Mouse (Mus musculus) erythroblast, embryonic 14.5 days (primary cell): Measurements from ENCODE around the gene Cog7. TPM values are rescaled to one million over a fixed set of nuclear protein-coding genes. Genes with fewer than 3 reads are reported as not detected.

Experiments used
- H3K27me3 ChIP-seq: 2 replicates; pipeline ENCODE4 v1.6.1; 2012; ENCODE audit warnings: inconsistent platforms; ENCODE audit not compliant: control insufficient read depth
- H3K36me3 ChIP-seq: 2 replicates; pipeline ENCODE4 v1.6.1; 2012; ENCODE audit warnings: mild to moderate bottlenecking, inconsistent platforms; ENCODE audit not compliant: control insufficient read depth
- H3K4me1 ChIP-seq: 2 replicates; pipeline ENCODE4 v1.6.1; 2012; ENCODE audit warnings: inconsistent platforms; ENCODE audit not compliant: control insufficient read depth
- H3K4me3 ChIP-seq: replicated peaks from 2 replicates; pipeline ENCODE3; 2012; ENCODE audit warnings: moderate library complexity, mild to moderate bottlenecking, inconsistent platforms
- H3K9me3 ChIP-seq: 2 replicates; pipeline ENCODE4 v1.6.1; 2012; ENCODE audit warnings: low read length, inconsistent platforms, mixed read lengths; ENCODE audit not compliant: control insufficient read depth
- GATA1 ChIP-seq: IDR thresholded peaks from 2 replicates; pipeline ENCODE4 v1.6.1; 2012; ENCODE audit warnings: low read length, inconsistent platforms, mixed read lengths
- TAL1 ChIP-seq: IDR thresholded peaks from 3 replicates; pipeline ENCODE4 v1.6.1; 2012; ENCODE audit warnings: low read length, inconsistent platforms, mixed read lengths
- polyA plus RNA-seq: library from polyadenylated mRNA; stranded (reverse); fragments of >175 nt; gene quantifications from 2 replicates; pipeline ENCODE4 v1.2.3, GENCODE M21; 2012

Cog7 gene
- polyA plus RNA-seq, 1 experiment: 0.47 TPM

GRCm38 (mm10) chr7:121924361-121924760, 57.1 kb downstream of the Cog7 start:
- H3K9me3 ChIP-seq: no peaks in the 10 kb centered on the region
- H3K27me3 ChIP-seq: no peaks in the 10 kb centered on the region
- no peaks in the 10 kb centered on the region for H3K4me1 ChIP-seq
- TF ChIP-seq TAL1: no peak
- no peak for TF ChIP-seq GATA1
- no peak overlapping the region for H3K4me3 ChIP-seq
- peaks cover 51% of the 10 kb centered on the region for H3K36me3 ChIP-seq

- TF ChIP-seq TAL1 (no peak), GATA1 (no peak)
- no peaks in the 10 kb centered on the region for H3K27me3 ChIP-seq
Observed at GRCm38 (mm10) chr7:121913944-121914343, 67.6 kb downstream of the Cog7 start.

GRCm38 (mm10) chr7:121912250-121912649, 69.3 kb downstream of the Cog7 start:
- Histone ChIP-seq H3K9me3 (no peaks in the 10 kb centered on the region), H3K4me3 (no peak overlapping the region), H3K36me3 (no peaks in the 10 kb centered on the region), H3K27me3 (no peaks in the 10 kb centered on the region), H3K4me1 (no peaks in the 10 kb centered on the region)
- TF ChIP-seq GATA1 (no peak), TAL1 (no peak)

More at GRCm38 (mm10) chr7:121913944-121914343, 67.6 kb downstream of the Cog7 start:
- Histone ChIP-seq H3K4me3 (no peak overlapping the region), H3K36me3 (no peaks in the 10 kb centered on the region), H3K9me3 (no peaks in the 10 kb centered on the region), H3K4me1 (no peaks in the 10 kb centered on the region)

GRCm38 (mm10) chr7:121906879-121907278, 74.6 kb downstream of the Cog7 start:
- TF ChIP-seq GATA1: no peak
- TF ChIP-seq TAL1: no peak

GRCm38 (mm10) chr7:121902757-121903411, 78.6 kb downstream of the Cog7 start:
- TF ChIP-seq TAL1: no peak
- no peak for TF ChIP-seq GATA1
- Histone ChIP-seq H3K36me3 (no peaks in the 10 kb centered on the region), H3K4me3 (no peak overlapping the region), H3K9me3 (peaks cover 2% of the 10 kb centered on the region; the same call in 1 of the 2 replicates), H3K4me1 (peaks cover 1% of the 10 kb centered on the region; the same call in 1 of the 2 replicates), H3K27me3 (peaks cover 6% of the 10 kb centered on the region)

More at GRCm38 (mm10) chr7:121906879-121907278, 74.6 kb downstream of the Cog7 start:
- no peaks in the 10 kb centered on the region for H3K36me3 ChIP-seq
- no peak overlapping the region for H3K4me3 ChIP-seq
- H3K9me3 ChIP-seq: peaks cover 2% of the 10 kb centered on the region; the same call in 1 of the 2 replicates
- H3K27me3 ChIP-seq: no peaks in the 10 kb centered on the region
- H3K4me1 ChIP-seq: no peaks in the 10 kb centered on the region

GRCm38 (mm10) chr7:121899940-121900339, 81.6 kb downstream of the Cog7 start:
- Histone ChIP-seq H3K9me3 (peaks cover 1% of the 10 kb centered on the region; the same call in 1 of the 2 replicates), H3K36me3 (no peaks in the 10 kb centered on the region), H3K4me3 (no peak overlapping the region), H3K27me3 (peaks cover 6% of the 10 kb centered on the region), H3K4me1 (peaks cover 1% of the 10 kb centered on the region; the same call in 1 of the 2 replicates)
- TF ChIP-seq GATA1: no peak
- no peak for TF ChIP-seq TAL1

GRCm38 (mm10) chr7:121899311-121899710, 82.2 kb downstream of the Cog7 start:
- peaks cover 6% of the 10 kb centered on the region for H3K27me3 ChIP-seq
- no peaks in the 10 kb centered on the region for H3K36me3 ChIP-seq
- H3K4me1 ChIP-seq: peaks cover 1% of the 10 kb centered on the region; the same call in 1 of the 2 replicates
- H3K4me3 ChIP-seq: no peak overlapping the region
- TF ChIP-seq TAL1: no peak
- TF ChIP-seq GATA1: no peak
- H3K9me3 ChIP-seq: no peaks in the 10 kb centered on the region; the same call in 1 of the 2 replicates

GRCm38 (mm10) chr7:121896689-121897088, 84.8 kb downstream of the Cog7 start:
- Histone ChIP-seq H3K9me3 (peaks cover 1% of the 10 kb centered on the region; the same call in 1 of the 2 replicates), H3K27me3 (peaks cover 6% of the 10 kb centered on the region), H3K4me3 (no peak overlapping the region), H3K4me1 (peaks cover 1% of the 10 kb centered on the region; the same call in 1 of the 2 replicates), H3K36me3 (no peaks in the 10 kb centered on the region)
- no peak for TF ChIP-seq TAL1
- no peak for TF ChIP-seq GATA1

- no peak overlapping the region for H3K4me3 ChIP-seq
- H3K36me3 ChIP-seq: no peaks in the 10 kb centered on the region
- H3K4me1 ChIP-seq: no peaks in the 10 kb centered on the region
- peaks cover 3% of the 10 kb centered on the region; the same call in 1 of the 2 replicates for H3K9me3 ChIP-seq
- TF ChIP-seq TAL1 (no peak), GATA1 (no peak)
- no peaks in the 10 kb centered on the region for H3K27me3 ChIP-seq
Observed at GRCm38 (mm10) chr7:121890636-121891360, 90.7 kb downstream of the Cog7 start.
